Mouse (Mus musculus) bone marrow, adult 2 months (tissue): ENCODE measurements at regions not wholly inside any gene's neighbourhood (a gene's known extent, or its start where the extent isn't known, plus 50 kb on each side); places are given as distances from the start of the nearest gene placed in this dataset.

Source experiments
- CTCF ChIP-seq: fragments of 200-500 bp; IDR thresholded peaks from 2 replicates; pipeline ENCODE4 v1.5.1; 2011; ENCODE audit warnings: low read length, control low read depth; ENCODE audit not compliant: control insufficient read depth, insufficient read depth
- POLR2A ChIP-seq: fragments of 200-500 bp; IDR thresholded peaks from 2 replicates; pipeline ENCODE4 v1.6.1; 2011; ENCODE audit warnings: low read depth, mild to moderate bottlenecking, control low read depth, low read length, borderline replicate concordance; ENCODE audit not compliant: control insufficient read depth

DNA sequence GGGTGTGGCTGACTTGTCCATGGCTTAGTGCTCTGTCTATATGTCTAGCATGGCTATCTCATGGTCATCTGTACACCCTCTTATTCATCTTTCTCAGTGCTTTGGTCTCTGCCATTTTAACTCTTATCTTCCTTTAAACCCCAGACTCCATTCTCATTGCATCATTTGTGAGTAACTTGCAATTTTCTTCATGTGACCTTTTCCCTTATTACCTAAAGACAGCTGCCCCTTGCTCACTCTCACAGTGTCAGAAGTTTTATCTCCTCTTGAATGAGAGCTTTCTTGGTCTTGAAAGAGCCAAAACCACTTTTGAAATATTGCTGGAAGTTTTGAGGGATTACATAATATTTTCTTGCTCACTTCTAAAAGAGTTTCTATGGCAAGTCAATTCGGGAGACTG, 1459.9 kb downstream of the Slc22a22 start:
- TF ChIP-seq CTCF (no peak), POLR2A (no peak)
